In the genomic region with DNA sequence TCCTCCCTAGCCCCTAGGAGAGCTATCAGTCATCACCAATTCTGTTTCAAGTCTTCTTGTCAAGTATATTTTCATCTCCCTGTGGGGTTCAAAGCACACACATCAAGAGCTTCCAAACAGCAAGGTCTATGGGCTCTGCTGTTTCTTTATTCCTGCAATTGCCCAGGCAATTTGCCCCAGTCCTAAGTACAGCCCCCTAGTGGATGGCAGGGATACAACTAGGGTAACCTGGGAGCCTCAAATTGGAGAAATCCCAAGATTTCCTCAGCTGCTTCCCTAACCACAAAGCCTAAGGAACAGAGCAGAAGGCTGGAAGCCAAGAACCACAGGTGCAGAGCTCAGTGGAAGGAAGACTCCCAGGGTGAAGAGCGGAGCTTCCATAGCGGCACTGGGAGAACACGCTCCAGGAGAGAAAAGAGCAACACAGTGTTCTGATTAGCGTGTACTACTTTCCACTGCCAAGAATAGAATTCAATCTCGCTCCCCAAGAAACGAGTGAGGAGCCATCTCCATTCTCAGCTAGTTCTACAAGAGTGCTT, we compare ENCODE assay signal across 10 mouse cellular contexts. TPM values are rescaled to one million over a fixed set of nuclear protein-coding genes. Genes with fewer than 3 reads are reported as not detected.
DNase-seq lines count a peak whose midpoint lies in the region; ATAC-seq and TF ChIP-seq lines count a peak whose summit lies in the region.
"Had no signal": no experiment of that assay in that cellular context is flagged by ENCODE, and none has a peak within 500 bp of the region (broad histone marks: within the 10 kb centered on the region; RNA-seq: fewer than 3 reads in every experiment).

No protein-coding gene starts in this region.

- 59% methylated on average over 6 of the region's 6 CpGs for WGBS in forebrain, embryonic 16.5 days
- 78% methylated on average over 6 of the region's 6 CpGs for WGBS in forebrain, embryonic 13.5 days
- 80% methylated on average over 6 of the region's 6 CpGs for WGBS in limb, embryonic 14.5 days
- 97% methylated on average over 6 of the region's 6 CpGs for WGBS in limb, embryonic 10.5 days

- no peak overlapping the region for H3K4me3 ChIP-seq in forebrain, embryonic 16.5 days (replicated peaks; ENCODE audit: low read length)
- no peak overlapping the region for H3K4me3 ChIP-seq in forebrain, embryonic 13.5 days
- H3K4me3 ChIP-seq in limb, embryonic 14.5 days (replicated peaks; ENCODE audit: low read length) = no peak overlapping the region
- H3K4me3 ChIP-seq in limb, embryonic 10.5 days = no peak overlapping the region
- no peak overlapping the region for H3K4me3 ChIP-seq in left cerebral cortex, adult 2 months
- H3K4me3 ChIP-seq: midbrain, embryonic 10.5 days had no signal

- H3K27me3 ChIP-seq in forebrain, embryonic 16.5 days (replicated peaks; ENCODE audit: control insufficient read depth, insufficient read depth, low read length) = no peaks in the 10 kb centered on the region
- no peaks in the 10 kb centered on the region for H3K27me3 ChIP-seq in forebrain, embryonic 13.5 days
- no peaks in the 10 kb centered on the region for H3K27me3 ChIP-seq in limb, embryonic 14.5 days (ENCODE audit: control insufficient read depth, insufficient read depth, low read length)
- H3K27me3 ChIP-seq in limb, embryonic 10.5 days (ENCODE audit: low read depth, poor library complexity, severe bottlenecking) = no peaks in the 10 kb centered on the region

- peak; percentile 72 for ATAC-seq in forebrain, embryonic 16.5 days
- ATAC-seq in forebrain, embryonic 13.5 days = no peak
- ATAC-seq in limb, embryonic 14.5 days (ENCODE audit: low FRiP score, low read depth) = no peak; the same call in 1 of the 2 replicates

- peak; percentile 49 for TF ChIP-seq CTCF in left cerebral cortex, adult 2 months (IDR thresholded peaks at IDR 0.05)

- no peak overlapping the region for H3K4me2 ChIP-seq in forebrain, embryonic 16.5 days (ENCODE audit: low read length)
- H3K4me2 ChIP-seq in forebrain, embryonic 13.5 days = no peak overlapping the region
- H3K4me2 ChIP-seq in limb, embryonic 14.5 days (replicated peaks; ENCODE audit: low read depth, low read length, severe bottlenecking) = no peak overlapping the region

- no peaks in the 10 kb centered on the region for H3K4me1 ChIP-seq in forebrain, embryonic 16.5 days (replicated peaks; ENCODE audit: control insufficient read depth, insufficient read depth, low read length)
- no peaks in the 10 kb centered on the region for H3K4me1 ChIP-seq in forebrain, embryonic 13.5 days
- no peaks in the 10 kb centered on the region for H3K4me1 ChIP-seq in limb, embryonic 14.5 days (ENCODE audit: control insufficient read depth, insufficient read depth, low read length)
- no peaks in the 10 kb centered on the region for H3K4me1 ChIP-seq in limb, embryonic 10.5 days
- H3K4me1 ChIP-seq: midbrain, embryonic 10.5 days had no signal

- no peak for TF ChIP-seq POLR2A in limb, embryonic 14.5 days (IDR thresholded peaks at IDR 0.05; ENCODE audit: borderline replicate concordance, extremely low read depth, insufficient read depth, insufficient read length)

- no peaks in the 10 kb centered on the region for H3K36me3 ChIP-seq in forebrain, embryonic 16.5 days (ENCODE audit: control insufficient read depth, insufficient read depth)
- no peaks in the 10 kb centered on the region for H3K36me3 ChIP-seq in forebrain, embryonic 13.5 days (ENCODE audit: poor library complexity, severe bottlenecking)
- no peaks in the 10 kb centered on the region for H3K36me3 ChIP-seq in limb, embryonic 14.5 days (ENCODE audit: control insufficient read depth, insufficient read depth, low read length)
- H3K36me3 ChIP-seq in limb, embryonic 10.5 days = no peaks in the 10 kb centered on the region
- H3K36me3 ChIP-seq: midbrain, embryonic 10.5 days had no signal

- no peak overlapping the region for H3K9ac ChIP-seq in forebrain, embryonic 16.5 days (replicated peaks; ENCODE audit: low read depth, low read length)
- no peak overlapping the region for H3K9ac ChIP-seq in forebrain, embryonic 13.5 days
- no peak overlapping the region for H3K9ac ChIP-seq in limb, embryonic 14.5 days (ENCODE audit: low read depth, low read length, severe bottlenecking)

- DNase-seq in limb, embryonic 14.5 days (ENCODE audit: low spot score) = peak; percentile 28
- no peak for DNase-seq in limb, embryonic 10.5 days (ENCODE audit: low spot score)
- peak; percentile 95 for DNase-seq in cerebellum, adult 9-10 months
- peak in 1 of 2 experiments; percentile 24 for DNase-seq in left cerebral cortex, adult 2 months (ENCODE audit: extremely low spot score in 1 of 2, low spot score in 2 of 2)
- DNase-seq in adrenal gland, adult 2 months = no peak
- no peak for DNase-seq in urinary bladder, postnatal 36 days (ENCODE audit: low spot score in 2 of 2)
- DNase-seq: kidney, adult 9 months had no signal

- no peaks in the 10 kb centered on the region for H3K9me3 ChIP-seq in forebrain, embryonic 16.5 days (ENCODE audit: control insufficient read depth, low read length)
- H3K9me3 ChIP-seq in forebrain, embryonic 13.5 days (replicated peaks) = no peaks in the 10 kb centered on the region
- H3K9me3 ChIP-seq in limb, embryonic 14.5 days (ENCODE audit: control insufficient read depth, low read length) = no peaks in the 10 kb centered on the region
- no peaks in the 10 kb centered on the region for H3K9me3 ChIP-seq in limb, embryonic 10.5 days (replicated peaks)
- H3K9me3 ChIP-seq: midbrain, embryonic 10.5 days had no signal

- no peak overlapping the region for H3K27ac ChIP-seq in forebrain, embryonic 16.5 days (ENCODE audit: low read length)
- no peak overlapping the region for H3K27ac ChIP-seq in forebrain, embryonic 13.5 days
- no peak overlapping the region for H3K27ac ChIP-seq in limb, embryonic 14.5 days (replicated peaks; ENCODE audit: low read depth, low read length)
- H3K27ac ChIP-seq in limb, embryonic 10.5 days = no peak overlapping the region
- no peak overlapping the region for H3K27ac ChIP-seq in left cerebral cortex, adult 2 months
- H3K27ac ChIP-seq: midbrain, embryonic 10.5 days had no signal

- intact Hi-C loops in left cerebral cortex, adult 2 months (cut with DNase I) = loop anchor here (5.0 kb wide), 1 partner anchor 101 kb away; a partner anchor contains a TSS

RNA-seq across cellular contexts. Expression of a gene that starts 59.3 kb away (rescaled TPM):
- polyA plus RNA-seq in forebrain, embryonic 16.5 days (2015; fragmentation: Nextera tagmentation; extraction: Ambion mirVana) = 1.6 and 2.2 TPM in 2 replicates
- 0.61 and 1.1 TPM in 2 replicates for polyA plus RNA-seq in forebrain, embryonic 13.5 days (2015; fragmentation: Nextera tagmentation; extraction: Ambion mirVana)
- polyA plus RNA-seq in limb, embryonic 14.5 days (2012; rRNA removed) = 0.31 and 0.36 TPM in 2 replicates
- 0.18 and 0.29 TPM in 2 replicates for polyA plus RNA-seq in limb, embryonic 14.5 days (2014; fragmentation: Nextera tagmentation; extraction: Ambion mirVana)
- polyA plus RNA-seq in limb, embryonic 10.5 days (2016; fragmentation: Nextera tagmentation; extraction: Ambion mirVana) = 0.03 and 0.11 TPM in 2 replicates
- total RNA-seq in left cerebral cortex, adult 2 months (2021) = 100 to 1,000 TPM in 1 of 2 experiments, 10 to 100 TPM in 1; 80.6 to 105 TPM
- total RNA-seq in adrenal gland, adult 2 months (2021) = under 1 TPM; 0.35 TPM
- polyA plus RNA-seq in adrenal gland, adult 2 months (2012; rRNA removed) = 0.02 and 0.03 TPM in 2 replicates

Comparison
In these comparisons a context has a peak if more than half of its experiments do, and no peak if none do; other contexts are left out.
1. DNase-seq: peak in limb, embryonic 14.5 days (single experiment) and cerebellum, adult 9-10 months (single experiment); none in limb, embryonic 10.5 days (single experiment), adrenal gland, adult 2 months (single experiment) and urinary bladder, postnatal 36 days (0 of 2).